Mouse (Mus musculus) ES-Bruce4 (cell line): ENCODE data around the gene Herpud2.

Experiments
- CTCF ChIP-seq: IDR thresholded peaks from one replicate; pipeline ENCODE4 v1.8.1; 2011; ENCODE audit warnings: low read depth, low read length
- EP300 ChIP-seq: IDR thresholded peaks from 2 replicates; pipeline ENCODE4 v1.6.1; 2011; ENCODE audit warnings: low read depth, low read length; ENCODE audit not compliant: insufficient read depth

GRCm38 (mm10) chr9:25140330-25140729 lies 11.3 kb downstream of the Herpud2 start:
- TF ChIP-seq EP300 (no peak), CTCF (no peak)
